Mouse (Mus musculus) forebrain, embryonic 12.5 days (tissue): Measurements from ENCODE around the gene Klhl34. TPM values are rescaled to one million over a fixed set of nuclear protein-coding genes. Genes with fewer than 3 reads are reported as not detected.

Source experiments
- ATAC-seq: fragments of 200-750 bp; cut with Nextera tagmentation; 2 replicates; pipeline ENCODE4 v1.8.0; 2017; ENCODE audit warnings: moderate TSS enrichment; ENCODE audit not compliant: low FRiP score
- H3K27ac ChIP-seq: fragments of 300-500 bp; sonication (generic); 2 replicates; pipeline ENCODE4 v1.5.1; 2016; ENCODE audit warnings: mild to moderate bottlenecking
- H3K27me3 ChIP-seq: fragments of 300-500 bp; sonication (generic); 2 replicates; pipeline ENCODE4 v1.6.1; 2016; ENCODE audit warnings: mild to moderate bottlenecking
- H3K36me3 ChIP-seq: fragments of 300-500 bp; sonication (generic); replicated peaks from 2 replicates; pipeline ENCODE4 v1.6.1; 2016; ENCODE audit warnings: mild to moderate bottlenecking
- H3K4me1 ChIP-seq: fragments of 300-500 bp; sonication (generic); 2 replicates; pipeline ENCODE4 v1.6.1; 2016
- H3K4me2 ChIP-seq: fragments of 300-500 bp; sonication (generic); 2 replicates; pipeline ENCODE4 v1.6.1; 2016; ENCODE audit warnings: mild to moderate bottlenecking, moderate library complexity
- H3K4me3 ChIP-seq: fragments of 300-500 bp; sonication (generic); replicated peaks from 2 replicates; pipeline ENCODE4 v1.5.1; 2016; ENCODE audit warnings: mild to moderate bottlenecking
- H3K9ac ChIP-seq: fragments of 300-500 bp; sonication (generic); 2 replicates; pipeline ENCODE4 v1.6.1; 2016; ENCODE audit warnings: mild to moderate bottlenecking
- H3K9me3 ChIP-seq: fragments of 300-500 bp; sonication (generic); 2 replicates; pipeline ENCODE4 v1.6.1; 2016
- WGBS: fragments of 180-500 bp; shearing (Covaris S2); methylation state at CpG from one replicate; pipeline ENCODE4 v1.1.7; 2016; 5-methylcytosine and 5-hydroxymethylcytosine counted together
- polyA plus RNA-seq: library from polyadenylated mRNA; unstranded; fragments of >200 nt; fragmentation: Nextera tagmentation; extraction: Ambion mirVana; gene quantifications from 2 replicates; pipeline ENCODE4 v1.2.1, GENCODE M21; 2016

Gene Klhl34
- 1.4 and 2.0 TPM in 2 replicates for polyA plus RNA-seq

DNA sequence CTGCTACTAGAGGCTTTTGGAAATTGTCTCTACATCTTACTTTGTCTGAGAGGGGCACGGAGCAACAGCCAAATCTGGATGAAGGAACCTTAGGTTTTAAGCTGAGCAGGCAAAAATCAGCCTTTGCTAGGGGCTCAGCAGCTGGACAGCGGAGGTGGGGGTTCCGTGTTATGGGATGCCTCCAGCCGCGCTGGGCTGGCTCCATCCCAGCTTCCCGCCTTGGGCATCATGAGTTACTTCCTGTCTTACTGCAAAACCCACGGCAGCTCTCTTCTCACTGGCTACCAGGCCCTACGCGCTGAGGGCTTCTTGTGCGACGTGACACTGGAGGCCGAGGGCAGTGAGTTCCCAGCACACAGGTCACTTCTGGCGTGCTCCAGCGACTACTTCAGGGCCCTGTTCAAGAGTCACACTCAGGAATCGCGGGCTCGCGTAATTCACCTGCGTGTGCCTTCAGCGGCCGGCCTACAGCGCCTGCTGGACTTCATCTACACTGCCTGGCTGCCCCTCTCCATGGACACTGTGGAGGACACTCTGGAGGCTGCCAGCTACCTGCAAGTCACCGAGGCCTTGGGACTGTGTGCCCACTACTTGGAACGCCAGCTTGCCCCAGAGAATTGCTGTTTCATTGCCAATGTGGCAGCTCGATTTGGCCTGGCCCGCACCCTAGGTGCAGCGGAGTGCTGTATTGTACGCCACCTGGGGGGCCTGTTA, at the start of gene Klhl34:
Gene Klhl34 (plus strand): TSS at position 229 of the 714 bp plus-strand sequence.
- Histone ChIP-seq H3K4me3 (peak within 1 kb of the TSS; percentile 21), H3K9ac (no peak within 1 kb of the TSS), H3K4me1 (peaks cover 8% of the 10 kb centered on the region; the same call in 1 of the 2 replicates), H3K9me3 (no peaks in the 10 kb centered on the region), H3K4me2 (peak within 1 kb of the TSS; percentile 48), H3K27ac (no peak within 1 kb of the TSS), H3K27me3 (peaks cover 43% of the 10 kb centered on the region), H3K36me3 (no peaks in the 10 kb centered on the region)
- 44% methylated on average over 28 of the region's 28 CpGs for WGBS
- ATAC-seq = peak; percentile 37; the same call in 1 of the 2 replicates

- no peak for ATAC-seq
- Histone ChIP-seq H3K36me3 (no peaks in the 10 kb centered on the region), H3K4me2 (no peak overlapping the region), H3K4me1 (no peaks in the 10 kb centered on the region), H3K27ac (no peak overlapping the region), H3K27me3 (no peaks in the 10 kb centered on the region), H3K9ac (no peak overlapping the region), H3K9me3 (no peaks in the 10 kb centered on the region), H3K4me3 (no peak overlapping the region)
- WGBS = 94% methylated on average over 2 of the region's 2 CpGs
Measured at GRCm38 (mm10) chrX:157801669-157802068, 16.6 kb upstream of the Klhl34 start.

- Histone ChIP-seq H3K4me1 (no peaks in the 10 kb centered on the region), H3K4me2 (no peak overlapping the region), H3K36me3 (no peaks in the 10 kb centered on the region), H3K9ac (no peak overlapping the region), H3K27me3 (0 out of 2 replicates have a peak, but pooled peaks cover 6% of the 10 kb centered on the region), H3K27ac (no peak overlapping the region), H3K4me3 (no peak overlapping the region), H3K9me3 (no peaks in the 10 kb centered on the region)
- ATAC-seq = no peak
- 41% methylated on average over 1 of the region's 1 CpGs for WGBS
Measured at GRCm38 (mm10) chrX:157809721-157810120, 8.5 kb upstream of the Klhl34 start.

DNA sequence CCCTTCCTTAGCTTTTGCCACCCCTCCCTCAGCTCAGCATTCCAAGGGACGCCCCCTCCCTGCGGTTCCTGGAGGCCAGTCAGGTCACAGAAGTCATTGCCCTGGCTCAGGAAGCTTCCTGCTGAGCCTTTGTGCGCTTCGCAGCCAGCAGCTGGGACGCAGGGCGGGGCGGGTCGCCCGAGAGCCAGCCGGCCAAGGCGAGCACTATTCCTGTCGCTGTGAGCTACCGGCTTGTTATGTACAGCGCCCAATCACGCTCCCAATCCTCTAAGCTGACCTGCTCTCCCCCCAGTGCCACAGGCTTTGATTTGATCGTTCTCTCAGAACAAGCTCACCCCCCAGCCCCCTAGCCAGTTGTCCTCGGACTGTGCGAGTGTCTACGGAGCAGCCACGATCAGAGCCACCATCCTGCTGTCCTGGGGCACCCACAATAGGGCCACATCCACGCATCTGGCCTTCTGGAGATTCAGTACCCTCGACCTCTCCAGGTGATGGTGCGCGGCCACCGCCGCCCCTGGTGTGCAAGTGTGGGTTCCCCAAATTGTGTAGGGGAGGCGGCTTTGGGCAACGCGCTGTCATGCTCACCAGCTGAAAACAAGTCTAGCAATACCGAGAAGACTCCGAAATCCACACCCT, 546 bp upstream of the Klhl34 start:
- Histone ChIP-seq H3K27ac (no peak overlapping the region), H3K36me3 (no peaks in the 10 kb centered on the region), H3K9me3 (no peaks in the 10 kb centered on the region), H3K27me3 (peaks cover 43% of the 10 kb centered on the region), H3K4me3 (peak overlapping the region; percentile 21), H3K9ac (no peak overlapping the region), H3K4me1 (peaks cover 8% of the 10 kb centered on the region; the same call in 1 of the 2 replicates), H3K4me2 (peak overlapping the region; percentile 48)
- WGBS = 16% methylated on average over 31 of the region's 31 CpGs
- ATAC-seq = peak; percentile 70

GRCm38 (mm10) chrX:157818921-157819260, 656 bp downstream of the Klhl34 start:
- ATAC-seq = no peak
- Histone ChIP-seq H3K27ac (no peak overlapping the region), H3K36me3 (no peaks in the 10 kb centered on the region), H3K9me3 (no peaks in the 10 kb centered on the region), H3K4me3 (no peak overlapping the region), H3K9ac (no peak overlapping the region), H3K27me3 (peaks cover 43% of the 10 kb centered on the region), H3K4me2 (no peak overlapping the region), H3K4me1 (peaks cover 8% of the 10 kb centered on the region; the same call in 1 of the 2 replicates)
- 79% methylated on average over 13 of the region's 13 CpGs for WGBS

DNA sequence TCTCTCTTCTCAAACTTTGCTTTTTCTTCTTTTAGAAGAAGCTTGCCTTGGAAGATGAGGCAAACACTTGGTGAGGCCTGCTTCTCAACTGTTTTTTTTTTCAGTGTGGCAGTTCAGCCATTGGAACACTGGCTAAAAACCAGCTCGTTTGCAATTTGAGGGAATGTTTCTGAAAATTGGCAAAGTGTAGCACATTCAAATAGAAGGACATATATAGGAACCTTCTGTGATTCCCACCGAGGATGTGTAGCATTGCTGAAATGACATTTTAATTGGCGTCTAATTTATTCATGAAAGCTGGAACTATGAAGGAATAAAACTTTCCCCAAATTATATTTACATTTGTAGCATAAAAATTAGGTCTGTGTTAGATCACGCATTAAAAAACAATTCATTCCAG, 11.7 kb downstream of the Klhl34 start:
- Histone ChIP-seq H3K9ac (no peak overlapping the region), H3K36me3 (no peaks in the 10 kb centered on the region), H3K27me3 (0 out of 2 replicates have a peak, but pooled peaks cover 5% of the 10 kb centered on the region), H3K9me3 (no peaks in the 10 kb centered on the region), H3K4me2 (no peak overlapping the region), H3K27ac (no peak overlapping the region), H3K4me3 (no peak overlapping the region), H3K4me1 (no peaks in the 10 kb centered on the region)
- 86% methylated on average over 4 of the region's 4 CpGs for WGBS
- no peak for ATAC-seq

Other genes with a start within 250 kb of the Klhl34 start
- gene Yy2, start 249.4 kb upstream of the Klhl34 start, polyA plus RNA-seq = 5.1 and 6.1 TPM in 2 replicates
- 25.3 and 25.4 TPM in 2 replicates for gene Mbtps2, start 219.7 kb upstream of the Klhl34 start, polyA plus RNA-seq
- gene Smpx, start 119.5 kb upstream of the Klhl34 start, polyA plus RNA-seq = not detected in 2 replicates
- 6.2 TPM in 2 replicates for gene Cnksr2, start 224.9 kb downstream of the Klhl34 start, polyA plus RNA-seq